Mouse (Mus musculus) neutrophil, adult 5-6 weeks (primary cell): ENCODE data around the gene Bank1. TPM values are rescaled to one million over a fixed set of nuclear protein-coding genes. Genes with fewer than 3 reads are reported as not detected.

Source experiments
- ATAC-seq: fragments of 151-379, 151-347 bp; 2 replicates; pipeline ENCODE4 v1.8.0; 2017; ENCODE audit warnings: mild to moderate bottlenecking, moderate TSS enrichment; ENCODE audit not compliant: insufficient number of reproducible peaks, poor library complexity, low FRiP score, severe bottlenecking; ENCODE audit errors: extremely low read depth
- total RNA-seq: library from RNA; stranded (forward); fragments of 200-1000 nt; gene quantifications from 2 replicates; pipeline ENCODE4 v1.2.3, GENCODE M21; 2017

Gene Bank1
- total RNA-seq, 1 experiment from 2014 or later: 704 TPM

- no peak for ATAC-seq
These were observed 285.8 kb downstream of the Bank1 start for GRCm38 (mm10) chr3:136040041-136040440.

- ATAC-seq: no peak
These were observed 286.4 kb downstream of the Bank1 start for GRCm38 (mm10) chr3:136039446-136039845.

GRCm38 (mm10) chr3:136037254-136037653 lies 288.6 kb downstream of the Bank1 start:
- no peak for ATAC-seq

- no peak for ATAC-seq
These were observed 290.1 kb downstream of the Bank1 start for GRCm38 (mm10) chr3:136035784-136036183.

- ATAC-seq: no peak
These were observed 301.0 kb downstream of the Bank1 start for GRCm38 (mm10) chr3:136024876-136025275.

- ATAC-seq: no peak
These were observed 308.3 kb downstream of the Bank1 start for GRCm38 (mm10) chr3:136017517-136017916.

GRCm38 (mm10) chr3:136010616-136011015 lies 315.2 kb downstream of the Bank1 start:
- ATAC-seq: no peak

- ATAC-seq: no peak
These were observed 318.0 kb downstream of the Bank1 start for GRCm38 (mm10) chr3:136007846-136008245.

- ATAC-seq: no peak
These were observed 318.6 kb downstream of the Bank1 start for GRCm38 (mm10) chr3:136007081-136007828.
